Mouse (Mus musculus) liver, adult 2 months (tissue): ENCODE measurements at regions not wholly inside any gene's neighbourhood (a gene's known extent, or its start where the extent isn't known, plus 50 kb on each side); places are given as distances from the start of the nearest gene placed in this dataset.
A peak's percentile ranks its signal among the peaks of the same experiment; 100 is the strongest.

Experiments
- DNase-seq: peaks from one replicate; pipeline ENCODE4 v3.0.0-alpha.2; 2011; ENCODE audit warnings: low read depth, low spot score; ENCODE audit errors: extremely low read depth
- H3K27ac ChIP-seq: fragments of 200-500 bp; replicated peaks from 2 replicates; pipeline ENCODE4 v1.5.1; 2012; ENCODE audit warnings: low read depth, mild to moderate bottlenecking, control low read depth, inconsistent platforms, low read length; ENCODE audit not compliant: insufficient read depth
- H3K27me3 ChIP-seq: fragments of 200-500 bp; 2 replicates; pipeline ENCODE4 v1.6.1; 2012; ENCODE audit warnings: mild to moderate bottlenecking, moderate library complexity, low read length, inconsistent platforms; ENCODE audit not compliant: control insufficient read depth, insufficient read depth
- H3K36me3 ChIP-seq: fragments of 200-500 bp; 2 replicates; pipeline ENCODE4 v1.6.1; 2012; ENCODE audit warnings: low read length, inconsistent platforms; ENCODE audit not compliant: control insufficient read depth, insufficient read depth
- H3K4me1 ChIP-seq: fragments of 200-500 bp; 2 replicates; pipeline ENCODE4 v1.6.1; 2011; ENCODE audit warnings: low read length; ENCODE audit not compliant: control insufficient read depth, insufficient read depth
- H3K4me3 ChIP-seq: fragments of 200-500 bp; 2 replicates; pipeline ENCODE4 v1.5.1; 2011; ENCODE audit warnings: low read depth, mild to moderate bottlenecking, control low read depth, low read length, moderate library complexity; ENCODE audit not compliant: insufficient read depth
- H3K79me2 ChIP-seq: fragments of 200-500 bp; 2 replicates; pipeline ENCODE4 v1.6.1; 2012; ENCODE audit warnings: inconsistent platforms, mild to moderate bottlenecking, low read length, moderate library complexity; ENCODE audit not compliant: control insufficient read depth, insufficient read depth
- H3K9ac ChIP-seq: fragments of 200-500 bp; 2 replicates; pipeline ENCODE4 v1.6.1; 2012; ENCODE audit warnings: low read depth, mild to moderate bottlenecking, control low read depth, inconsistent platforms, low read length
- CTCF ChIP-seq: fragments of 200-500 bp; IDR thresholded peaks from 2 replicates; pipeline ENCODE4 v1.5.1; 2011; ENCODE audit warnings: low read depth, low read length, control low read depth
- POLR2A ChIP-seq: fragments of 200-500 bp; IDR thresholded peaks from 2 replicates; pipeline ENCODE4 v1.6.1; 2011; ENCODE audit warnings: low read length, control low read depth; ENCODE audit not compliant: insufficient read depth; ENCODE audit errors: extremely low read depth
- WGBS: fragments of 180-500 bp; shearing (Covaris S2); methylation state at CpG from one replicate; pipeline ENCODE4 v1.1.7; 2018; 5-methylcytosine and 5-hydroxymethylcytosine counted together

DNA sequence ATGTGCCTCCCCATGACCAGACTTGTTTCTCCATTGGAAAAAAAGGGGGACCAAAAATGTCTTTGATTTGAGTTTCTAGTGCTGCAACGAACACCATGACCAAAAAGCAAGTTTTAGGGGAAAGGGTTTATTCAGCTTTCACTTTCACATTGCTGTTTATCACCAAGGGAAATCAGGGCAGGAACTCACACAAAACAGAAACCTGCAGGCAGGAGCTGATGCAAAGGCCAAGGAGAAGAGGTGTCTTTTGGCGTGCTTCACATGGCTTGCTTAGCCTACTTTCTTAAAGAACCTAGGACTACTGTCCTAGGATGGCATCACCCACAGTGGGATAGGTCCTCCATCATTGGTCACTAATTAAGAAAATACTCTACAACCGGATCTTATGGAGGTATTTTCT lies 401.4 kb downstream of the Adcyap1 start:
- WGBS, result 64% methylated on average over 3 of the region's 3 CpGs

DNA sequence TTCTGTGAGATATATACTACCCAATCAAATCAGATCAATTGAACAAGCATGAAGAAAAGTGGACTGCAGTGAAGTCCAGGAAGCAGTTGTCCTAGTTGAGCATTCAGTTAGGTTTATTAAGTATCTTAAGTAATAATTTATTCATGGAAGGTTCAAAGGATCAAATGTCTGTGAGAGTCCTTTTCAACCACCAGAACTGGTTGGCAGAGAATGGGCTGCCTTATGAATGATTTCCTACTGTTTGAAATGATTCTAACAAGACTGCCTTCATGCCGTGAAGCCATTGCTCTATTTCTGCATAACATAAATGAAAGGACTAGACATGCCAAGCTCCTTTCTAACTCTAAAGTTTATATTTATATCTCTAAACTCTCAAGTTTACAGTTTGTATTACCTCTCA lies 410.4 kb downstream of the Adcyap1 start:
- no peak for TF ChIP-seq POLR2A
- no peak for TF ChIP-seq CTCF
- H3K4me3 ChIP-seq, result no peak overlapping the region
- no peaks in the 10 kb centered on the region for H3K36me3 ChIP-seq
- no peaks in the 10 kb centered on the region for H3K4me1 ChIP-seq
- no peaks in the 10 kb centered on the region for H3K79me2 ChIP-seq
- 76% methylated on average over 1 of the region's 1 CpGs for WGBS
- H3K27me3 ChIP-seq, result no peaks in the 10 kb centered on the region
- no peak for DNase-seq
- no peak overlapping the region for H3K27ac ChIP-seq
- H3K9ac ChIP-seq, result no peak overlapping the region

More for the DNA sequence above, 401.4 kb downstream of the Adcyap1 start:
- no peak for TF ChIP-seq POLR2A
- no peak for TF ChIP-seq CTCF
- DNase-seq, result no peak
- Histone ChIP-seq H3K27me3 (no peaks in the 10 kb centered on the region), H3K4me3 (no peak overlapping the region), H3K27ac (no peak overlapping the region), H3K36me3 (no peaks in the 10 kb centered on the region), H3K4me1 (no peaks in the 10 kb centered on the region), H3K9ac (no peak overlapping the region), H3K79me2 (no peaks in the 10 kb centered on the region)

DNA sequence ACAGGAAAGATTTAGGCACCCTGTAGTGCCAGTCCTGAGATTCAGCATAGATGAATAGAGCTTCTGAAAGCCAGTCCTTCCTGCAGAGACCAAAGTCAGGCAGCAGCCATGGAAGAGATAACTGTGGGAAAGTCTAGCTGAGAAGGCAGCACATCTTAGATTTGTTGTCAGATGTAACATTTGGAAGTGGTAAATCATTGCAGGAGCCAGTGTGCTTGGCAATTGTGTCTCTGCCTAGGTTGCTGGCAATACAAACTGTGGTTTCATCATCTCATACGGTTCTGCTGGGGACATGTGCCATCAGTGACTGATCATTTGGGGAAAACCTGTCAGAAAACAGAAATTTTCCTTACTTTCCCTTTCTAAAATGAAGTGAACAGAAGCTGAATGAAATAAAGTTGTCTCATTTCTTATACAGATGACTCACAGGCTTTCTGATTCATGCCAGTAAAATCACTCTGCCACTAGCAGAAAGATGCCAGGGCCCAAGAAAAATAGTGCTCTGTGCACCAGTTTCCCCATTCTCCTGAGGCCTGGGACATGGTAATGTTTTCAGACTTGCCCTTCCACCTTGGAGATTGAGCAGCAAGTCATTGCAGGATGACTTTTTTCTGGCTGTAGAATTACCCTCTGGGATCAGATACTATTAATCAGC lies 411.3 kb downstream of the Adcyap1 start:
- DNase-seq, result peak; percentile 12
- TF ChIP-seq CTCF (no peak), POLR2A (no peak)
- Histone ChIP-seq H3K27me3 (no peaks in the 10 kb centered on the region), H3K4me3 (no peak overlapping the region), H3K9ac (no peak overlapping the region), H3K27ac (no peak overlapping the region), H3K36me3 (no peaks in the 10 kb centered on the region), H3K79me2 (no peaks in the 10 kb centered on the region), H3K4me1 (no peaks in the 10 kb centered on the region)
- 46% methylated on average over 1 of the region's 1 CpGs for WGBS
